Mouse (Mus musculus) neural tube, embryonic 12.5 days (tissue): ENCODE measurements around the gene Nhsl2. TPM values are rescaled to one million over a fixed set of nuclear protein-coding genes. Genes with fewer than 3 reads are reported as not detected.
"Not testable (repeated sequence)": the region's sequence is repeated elsewhere in the genome, so short reads cannot be mapped to it uniquely, and the experiment has no call there.

Source experiments
- ATAC-seq: fragments of 200-750 bp; cut with Nextera tagmentation; 2 replicates; pipeline ENCODE4 v1.8.0; 2017; ENCODE audit warnings: low read depth, mild to moderate bottlenecking, moderate TSS enrichment, moderate library complexity; ENCODE audit not compliant: low FRiP score
- H3K27ac ChIP-seq: fragments of 300-500 bp; sonication (generic); 2 replicates; pipeline ENCODE4 v1.5.1; 2016
- H3K27me3 ChIP-seq: fragments of 300-500 bp; sonication (generic); replicated peaks from 2 replicates; pipeline ENCODE4 v1.6.1; 2016; ENCODE audit warnings: mild to moderate bottlenecking
- H3K36me3 ChIP-seq: fragments of 300-500 bp; sonication (generic); 2 replicates; pipeline ENCODE4 v1.6.1; 2016; ENCODE audit warnings: mild to moderate bottlenecking
- H3K4me1 ChIP-seq: fragments of 300-500 bp; sonication (generic); 2 replicates; pipeline ENCODE4 v1.6.1; 2016
- H3K4me2 ChIP-seq: fragments of 300-500 bp; sonication (generic); replicated peaks from 2 replicates; pipeline ENCODE4 v1.6.1; 2016; ENCODE audit warnings: mild to moderate bottlenecking
- H3K4me3 ChIP-seq: fragments of 300-500 bp; sonication (generic); 2 replicates; pipeline ENCODE4 v1.5.1; 2016
- H3K9ac ChIP-seq: fragments of 300-500 bp; sonication (generic); 2 replicates; pipeline ENCODE4 v1.6.1; 2016; ENCODE audit warnings: mild to moderate bottlenecking
- H3K9me3 ChIP-seq: fragments of 300-500 bp; sonication (generic); 2 replicates; pipeline ENCODE4 v1.6.1; 2016; ENCODE audit warnings: mild to moderate bottlenecking
- WGBS: fragments of 180-500 bp; shearing (Covaris S2); methylation state at CpG from one replicate; pipeline ENCODE4 v1.1.7; 2016; 5-methylcytosine and 5-hydroxymethylcytosine counted together
- polyA plus RNA-seq: library from polyadenylated mRNA; unstranded; fragments of >200 nt; fragmentation: Nextera tagmentation; extraction: Ambion mirVana; gene quantifications from 2 replicates; pipeline ENCODE4 v1.2.1, GENCODE M21; 2016

Gene Nhsl2
- polyA plus RNA-seq: 6.3 and 7.9 TPM in 2 replicates

DNA sequence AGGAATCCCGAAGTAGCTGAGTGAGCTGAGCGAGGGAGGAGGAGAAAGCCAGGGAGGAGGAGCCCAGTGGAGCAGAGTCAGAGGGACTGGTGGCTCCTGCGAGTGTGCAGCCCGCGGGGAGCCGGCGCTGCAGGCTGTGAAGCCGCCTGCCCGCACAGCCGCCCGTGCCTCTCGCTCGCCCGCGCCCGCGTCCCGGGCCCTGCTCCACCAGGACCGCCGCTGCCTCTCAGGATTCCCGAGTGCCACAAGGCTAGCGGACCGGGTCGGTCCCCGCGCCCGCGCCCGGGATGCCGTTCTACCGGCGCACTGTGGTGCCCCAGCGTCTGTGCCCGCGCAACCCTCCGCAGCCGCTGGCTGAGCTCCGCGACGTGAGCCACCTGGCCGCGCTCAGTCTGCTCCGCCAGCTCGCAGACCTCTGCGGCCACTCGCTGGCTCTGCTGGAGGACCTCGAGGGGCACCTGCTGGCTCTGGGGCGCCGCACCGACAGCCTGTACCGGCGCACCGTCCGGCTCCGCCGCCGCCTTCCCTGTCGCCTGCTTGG, at the start of gene Nhsl2:
Gene Nhsl2 (plus strand): TSS at position 105 of the 541 bp plus-strand sequence.
- no peaks in the 10 kb centered on the region for H3K36me3 ChIP-seq
- no peak within 1 kb of the TSS for H3K27ac ChIP-seq
- H3K9ac ChIP-seq: peak within 1 kb of the TSS; percentile 53
- WGBS: 19% methylated on average over 54 of the region's 58 CpGs
- peak; percentile 82 for ATAC-seq
- H3K4me2 ChIP-seq: peak within 1 kb of the TSS; percentile 72
- H3K27me3 ChIP-seq: peaks cover 49% of the 10 kb centered on the region
- no peaks in the 10 kb centered on the region for H3K9me3 ChIP-seq
- H3K4me3 ChIP-seq: peak within 1 kb of the TSS; percentile 44
- H3K4me1 ChIP-seq: no peaks in the 10 kb centered on the region

DNA sequence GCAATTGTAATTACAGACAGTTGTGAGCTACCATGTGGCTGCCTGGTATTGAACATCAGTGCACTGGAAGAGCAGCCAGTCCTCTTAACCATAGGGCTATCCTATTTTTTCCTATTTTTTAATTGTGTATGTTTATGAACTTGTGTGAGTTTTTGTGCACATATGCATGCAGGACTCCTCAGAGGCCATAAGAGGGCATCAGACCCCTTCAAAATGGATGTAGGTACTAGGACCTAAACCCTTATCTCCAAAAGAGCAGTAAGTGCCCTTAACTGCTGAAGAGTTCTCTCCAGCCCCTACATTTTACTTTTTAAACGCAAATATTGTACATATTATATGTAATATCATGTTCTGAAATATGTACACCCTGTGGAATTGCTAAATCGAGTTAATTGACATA, 43.7 kb upstream of the Nhsl2 start:
- no peaks in the 10 kb centered on the region for H3K27me3 ChIP-seq
- no peaks in the 10 kb centered on the region for H3K9me3 ChIP-seq
- H3K9ac ChIP-seq: no peak overlapping the region
- no peak overlapping the region for H3K4me2 ChIP-seq
- ATAC-seq: no peak
- H3K4me3 ChIP-seq: no peak overlapping the region
- H3K4me1 ChIP-seq: no peaks in the 10 kb centered on the region
- no peaks in the 10 kb centered on the region for H3K36me3 ChIP-seq
- 36% methylated on average over 2 of the region's 2 CpGs for WGBS
- no peak overlapping the region for H3K27ac ChIP-seq

DNA sequence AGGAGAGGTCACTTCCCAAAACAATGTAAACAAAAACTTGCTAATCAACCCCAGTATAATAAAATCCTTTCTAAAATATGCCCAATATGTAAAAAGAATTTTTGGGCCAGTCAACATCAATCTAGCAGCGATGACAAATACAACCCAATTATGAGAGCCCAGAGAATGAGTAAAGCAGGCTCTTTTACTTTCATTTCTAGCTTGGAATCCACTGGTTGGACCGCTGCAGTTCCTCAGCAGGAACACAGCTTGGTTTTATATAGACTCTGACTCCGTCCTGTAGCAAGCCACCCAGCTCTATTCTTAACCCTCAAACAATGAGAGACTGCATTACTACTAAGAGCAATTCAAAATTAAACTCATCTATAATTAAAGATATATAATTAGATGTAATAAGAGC, 37.4 kb upstream of the Nhsl2 start:
- Histone ChIP-seq H3K27ac (no peak overlapping the region), H3K4me3 (no peak overlapping the region), H3K36me3 (no peaks in the 10 kb centered on the region), H3K9ac (no peak overlapping the region), H3K27me3 (no peaks in the 10 kb centered on the region; the same call in 1 of the 2 replicates), H3K9me3 (no peaks in the 10 kb centered on the region), H3K4me2 (no peak overlapping the region), H3K4me1 (no peaks in the 10 kb centered on the region)
- no peak for ATAC-seq
- 62% methylated on average over 3 of the region's 3 CpGs for WGBS

DNA sequence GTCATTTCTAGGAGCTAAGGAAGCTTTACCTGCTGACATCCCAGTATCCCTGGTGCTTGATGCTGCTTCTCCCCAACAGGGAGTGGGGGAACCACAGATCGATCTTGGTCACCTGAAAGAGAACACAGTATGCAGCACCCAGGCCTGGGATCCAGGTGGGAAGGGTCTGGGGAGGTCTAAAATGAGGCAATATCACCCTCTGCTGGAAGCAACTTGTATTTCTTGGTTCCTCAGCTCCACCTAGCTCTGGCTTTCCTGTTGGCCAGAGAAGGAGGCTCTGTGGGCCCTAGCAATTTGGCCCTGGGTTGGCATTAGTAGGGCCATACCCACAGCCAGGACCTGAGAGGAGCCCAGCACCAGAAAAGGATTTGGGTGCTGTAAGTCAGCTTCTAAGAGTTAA, 30.0 kb upstream of the Nhsl2 start:
- ATAC-seq: no peak
- WGBS: 79% methylated on average over 1 of the region's 1 CpGs
- H3K27me3 ChIP-seq: no peaks in the 10 kb centered on the region; the same call in 1 of the 2 replicates

DNA sequence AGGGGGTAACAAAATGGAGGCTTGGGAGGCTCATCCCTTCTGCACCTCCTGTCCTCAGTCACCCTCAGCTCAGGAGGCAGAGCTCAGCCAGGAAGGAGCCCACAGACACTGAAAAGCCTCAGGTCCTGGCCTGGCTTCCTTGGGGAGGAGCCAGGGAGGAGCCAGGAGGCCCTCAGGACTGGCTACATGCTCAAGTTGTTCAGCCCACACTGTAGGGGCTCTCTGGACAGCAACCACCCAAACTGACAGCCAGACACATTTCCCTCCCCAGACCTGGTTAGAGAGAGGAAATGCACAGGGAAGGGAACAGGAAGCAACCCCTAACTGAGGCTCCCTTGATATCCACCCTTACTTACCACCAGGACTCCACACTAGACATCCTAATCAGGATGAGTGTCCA, 29.2 kb upstream of the Nhsl2 start:
- H3K27ac ChIP-seq, H3K4me3 ChIP-seq, ATAC-seq, H3K9me3 ChIP-seq, H3K4me1 ChIP-seq, H3K4me2 ChIP-seq, H3K36me3 ChIP-seq, H3K27me3 ChIP-seq, H3K9ac ChIP-seq: not testable (repeated sequence)

More for the DNA sequence above, 30.0 kb upstream of the Nhsl2 start:
- no peaks in the 10 kb centered on the region for H3K4me1 ChIP-seq
- H3K36me3 ChIP-seq: no peaks in the 10 kb centered on the region
- no peak overlapping the region for H3K27ac ChIP-seq
- H3K9me3 ChIP-seq: no peaks in the 10 kb centered on the region
- H3K4me3 ChIP-seq: no peak overlapping the region
- no peak overlapping the region for H3K4me2 ChIP-seq
- no peak overlapping the region for H3K9ac ChIP-seq

- no peak for ATAC-seq
- Histone ChIP-seq H3K4me1 (no peaks in the 10 kb centered on the region), H3K27me3 (peaks cover 49% of the 10 kb centered on the region), H3K36me3 (no peaks in the 10 kb centered on the region), H3K4me3 (no peak overlapping the region), H3K9ac (no peak overlapping the region), H3K27ac (no peak overlapping the region), H3K9me3 (no peaks in the 10 kb centered on the region), H3K4me2 (no peak overlapping the region)
- WGBS: 44% methylated on average over 5 of the region's 5 CpGs
These were observed 1.9 kb upstream of the Nhsl2 start for GRCm38 (mm10) chrX:101847191-101847795.

DNA sequence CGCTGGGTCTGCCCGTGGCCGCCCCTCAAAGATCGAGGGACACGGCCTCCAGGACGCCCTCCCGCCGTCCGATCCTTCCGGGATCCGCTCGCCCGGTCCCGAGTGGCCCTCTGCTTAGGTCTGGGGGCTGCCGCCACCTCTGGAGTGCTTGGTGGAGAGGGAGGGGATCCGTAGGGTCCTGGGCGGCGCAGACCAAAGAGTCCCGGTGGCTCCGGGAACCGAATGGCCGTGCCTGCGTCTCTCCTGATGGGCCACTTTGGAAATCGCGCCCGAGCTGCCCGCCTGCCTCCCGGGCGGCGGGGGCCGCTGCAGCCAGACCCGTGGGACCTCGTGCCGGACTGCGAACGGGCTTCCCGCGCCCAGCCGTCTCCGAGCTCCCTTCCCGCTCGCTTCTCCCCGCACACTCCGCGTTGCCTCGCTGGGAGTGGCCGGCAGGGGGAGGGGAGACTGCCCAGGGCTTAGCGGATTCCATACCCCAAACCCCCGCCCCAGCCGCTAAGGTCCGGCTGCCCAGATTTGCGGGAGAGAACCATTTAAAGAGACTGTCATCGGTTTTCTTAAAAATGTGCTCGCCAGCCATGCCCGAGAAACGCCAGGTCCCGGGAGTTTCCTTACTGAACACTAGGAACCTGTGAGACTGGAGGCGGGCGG, 841 bp downstream of the Nhsl2 start:
- peak; percentile 61 for ATAC-seq

GRCm38 (mm10) chrX:101851566-101852354, 2.6 kb downstream of the Nhsl2 start:
- H3K27ac ChIP-seq: no peak overlapping the region
- H3K27me3 ChIP-seq: peaks cover 46% of the 10 kb centered on the region
- H3K9ac ChIP-seq: no peak overlapping the region
- H3K36me3 ChIP-seq: no peaks in the 10 kb centered on the region
- no peak overlapping the region for H3K4me3 ChIP-seq
- no peak for ATAC-seq
- H3K4me2 ChIP-seq: no peak overlapping the region
- 46% methylated on average over 7 of the region's 7 CpGs for WGBS
- H3K9me3 ChIP-seq: no peaks in the 10 kb centered on the region
- H3K4me1 ChIP-seq: no peaks in the 10 kb centered on the region

More for the DNA sequence above, 841 bp downstream of the Nhsl2 start:
- Histone ChIP-seq H3K36me3 (no peaks in the 10 kb centered on the region), H3K9ac (peak overlapping the region; percentile 53; the same call in 1 of the 2 replicates), H3K27ac (no peak overlapping the region), H3K4me2 (peak overlapping the region; percentile 72), H3K9me3 (no peaks in the 10 kb centered on the region), H3K4me1 (no peaks in the 10 kb centered on the region), H3K4me3 (peak overlapping the region; percentile 44), H3K27me3 (peaks cover 49% of the 10 kb centered on the region)
- WGBS: 16% methylated on average over 59 of the region's 59 CpGs

GRCm38 (mm10) chrX:101863666-101864378, 14.6 kb downstream of the Nhsl2 start:
- Histone ChIP-seq H3K36me3 (no peaks in the 10 kb centered on the region), H3K4me1 (no peaks in the 10 kb centered on the region), H3K27me3 (0 out of 2 replicates have a peak, but pooled peaks cover 3% of the 10 kb centered on the region), H3K27ac (no peak overlapping the region), H3K9ac (no peak overlapping the region), H3K9me3 (no peaks in the 10 kb centered on the region), H3K4me3 (no peak overlapping the region), H3K4me2 (no peak overlapping the region)
- no peak for ATAC-seq
- WGBS: 69% methylated on average over 4 of the region's 4 CpGs

DNA sequence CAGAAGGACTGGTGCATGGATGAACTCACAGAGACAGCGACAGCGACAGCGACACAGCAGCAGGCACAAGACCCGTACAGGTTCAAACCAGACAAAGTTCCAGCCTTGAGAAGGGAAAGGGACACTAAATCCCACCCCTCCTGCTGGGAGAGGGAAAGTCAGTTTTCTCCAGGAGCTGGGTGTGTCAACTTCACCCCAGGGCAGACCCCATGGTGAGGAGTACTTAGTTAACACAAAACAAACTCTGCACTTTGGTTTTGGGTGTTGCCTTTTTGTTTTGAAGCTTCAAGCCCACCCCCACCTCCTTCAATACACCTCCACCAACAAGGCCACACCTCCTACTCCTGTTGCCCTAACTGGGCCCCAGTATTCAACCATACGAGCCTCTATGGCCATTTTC, 15.6 kb downstream of the Nhsl2 start:
- no peaks in the 10 kb centered on the region for H3K36me3 ChIP-seq
- 44% methylated on average over 5 of the region's 5 CpGs for WGBS
- H3K9ac ChIP-seq: no peak overlapping the region
- no peak overlapping the region for H3K4me2 ChIP-seq
- no peak overlapping the region for H3K27ac ChIP-seq
- no peaks in the 10 kb centered on the region for H3K9me3 ChIP-seq
- no peaks in the 10 kb centered on the region for H3K4me1 ChIP-seq
- no peak overlapping the region for H3K4me3 ChIP-seq
- ATAC-seq: no peak
- 0 out of 2 replicates have a peak, but pooled peaks cover 3% of the 10 kb centered on the region for H3K27me3 ChIP-seq

- Histone ChIP-seq H3K27me3 (0 out of 2 replicates have a peak, but pooled peaks cover 7% of the 10 kb centered on the region), H3K27ac (no peak overlapping the region), H3K4me1 (no peaks in the 10 kb centered on the region), H3K36me3 (no peaks in the 10 kb centered on the region), H3K9me3 (no peaks in the 10 kb centered on the region), H3K4me3 (no peak overlapping the region), H3K9ac (no peak overlapping the region), H3K4me2 (no peak overlapping the region)
- 83% methylated on average over 3 of the region's 3 CpGs for whole genome bisulfite sequencing
- ATAC-seq: no peak
These were observed 25.0 kb downstream of the Nhsl2 start for GRCm38 (mm10) chrX:101874147-101874546.
